Mouse (Mus musculus): ENCODE data around the gene Rpusd4. TPM values are rescaled to one million over a fixed set of nuclear protein-coding genes. Genes with fewer than 3 reads are reported as not detected.

Gene Rpusd4
- polyA plus RNA-seq, 1 experiment: 21.4 TPM

GRCm38 (mm10) chr9:35282006-35282850 lies 14.6 kb downstream of the Rpusd4 start:
- no peak overlapping the region for H3K4me3 ChIP-seq (ENCODE audit: low read depth, low read length)
- H3K9ac ChIP-seq (ENCODE audit: low read depth, poor library complexity, severe bottlenecking): no peak overlapping the region
- no peak overlapping the region for H3K27ac ChIP-seq (ENCODE audit: insufficient read depth, low read length)
- H3K9me3 ChIP-seq (replicated peaks; ENCODE audit: control insufficient read depth, insufficient read depth, low read length, poor library complexity, severe bottlenecking): no peaks in the 10 kb centered on the region
- H3K36me3 ChIP-seq (ENCODE audit: control insufficient read depth, insufficient read depth, low read length, poor library complexity, severe bottlenecking): no peaks in the 10 kb centered on the region
- no peaks in the 10 kb centered on the region for H3K27me3 ChIP-seq (ENCODE audit: control insufficient read depth, insufficient read depth, low read length, poor library complexity, severe bottlenecking)
- TF ChIP-seq CTCF (IDR thresholded peaks at IDR 0.05; ENCODE audit: low read depth, low read length): peak; percentile 19
- no peak for TF ChIP-seq POLR2A (IDR thresholded peaks at IDR 0.05; ENCODE audit: insufficient read depth, low read length)
- TF ChIP-seq EP300 (IDR thresholded peaks at IDR 0.05; ENCODE audit: insufficient read depth, low read depth, low read length): no peak
- H3K4me1 ChIP-seq (ENCODE audit: control insufficient read depth, insufficient read depth, low read length): no peaks in the 10 kb centered on the region

GRCm38 (mm10) chr9:35282851-35283200 lies 15.2 kb downstream of the Rpusd4 start:
- H3K4me3 ChIP-seq (ENCODE audit: low read depth, low read length): no peak overlapping the region
- no peak overlapping the region for H3K27ac ChIP-seq (ENCODE audit: insufficient read depth, low read length)
- TF ChIP-seq CTCF (IDR thresholded peaks at IDR 0.05; ENCODE audit: low read depth, low read length): no peak
- no peak for TF ChIP-seq POLR2A (IDR thresholded peaks at IDR 0.05; ENCODE audit: insufficient read depth, low read length)
- no peak for TF ChIP-seq EP300 (IDR thresholded peaks at IDR 0.05; ENCODE audit: insufficient read depth, low read depth, low read length)
- H3K36me3 ChIP-seq (ENCODE audit: control insufficient read depth, insufficient read depth, low read length, poor library complexity, severe bottlenecking): no peaks in the 10 kb centered on the region
- no peaks in the 10 kb centered on the region for H3K9me3 ChIP-seq (replicated peaks; ENCODE audit: control insufficient read depth, insufficient read depth, low read length, poor library complexity, severe bottlenecking)
- H3K27me3 ChIP-seq (ENCODE audit: control insufficient read depth, insufficient read depth, low read length, poor library complexity, severe bottlenecking): no peaks in the 10 kb centered on the region
- H3K9ac ChIP-seq (ENCODE audit: low read depth, poor library complexity, severe bottlenecking): no peak overlapping the region
- H3K4me1 ChIP-seq (ENCODE audit: control insufficient read depth, insufficient read depth, low read length): no peaks in the 10 kb centered on the region

- H3K4me1 ChIP-seq (ENCODE audit: control insufficient read depth, insufficient read depth, low read length): no peaks in the 10 kb centered on the region
- H3K27ac ChIP-seq (ENCODE audit: insufficient read depth, low read length): no peak overlapping the region
These were observed 15.9 kb downstream of the Rpusd4 start for GRCm38 (mm10) chr9:35283415-35284069.

GRCm38 (mm10) chr9:35284351-35284750 lies 16.7 kb downstream of the Rpusd4 start:
- TF ChIP-seq CTCF (IDR thresholded peaks at IDR 0.05; ENCODE audit: low read depth, low read length) (no peak), EP300 (IDR thresholded peaks at IDR 0.05; ENCODE audit: insufficient read depth, low read depth, low read length) (no peak), POLR2A (IDR thresholded peaks at IDR 0.05; ENCODE audit: insufficient read depth, low read length) (no peak)
- Histone ChIP-seq H3K4me3 (ENCODE audit: low read depth, low read length) (no peak overlapping the region), H3K9me3 (replicated peaks; ENCODE audit: control insufficient read depth, insufficient read depth, low read length, poor library complexity, severe bottlenecking) (no peaks in the 10 kb centered on the region), H3K27me3 (ENCODE audit: control insufficient read depth, insufficient read depth, low read length, poor library complexity, severe bottlenecking) (no peaks in the 10 kb centered on the region), H3K4me1 (ENCODE audit: control insufficient read depth, insufficient read depth, low read length) (no peaks in the 10 kb centered on the region), H3K9ac (ENCODE audit: low read depth, poor library complexity, severe bottlenecking) (no peak overlapping the region), H3K27ac (ENCODE audit: insufficient read depth, low read length) (no peak overlapping the region), H3K36me3 (ENCODE audit: control insufficient read depth, insufficient read depth, low read length, poor library complexity, severe bottlenecking) (no peaks in the 10 kb centered on the region)

More at GRCm38 (mm10) chr9:35283415-35284069, 15.9 kb downstream of the Rpusd4 start:
- no peak overlapping the region for H3K4me3 ChIP-seq (ENCODE audit: low read depth, low read length)
- no peaks in the 10 kb centered on the region for H3K36me3 ChIP-seq (ENCODE audit: control insufficient read depth, insufficient read depth, low read length, poor library complexity, severe bottlenecking)
- H3K9me3 ChIP-seq (replicated peaks; ENCODE audit: control insufficient read depth, insufficient read depth, low read length, poor library complexity, severe bottlenecking): no peaks in the 10 kb centered on the region
- no peaks in the 10 kb centered on the region for H3K27me3 ChIP-seq (ENCODE audit: control insufficient read depth, insufficient read depth, low read length, poor library complexity, severe bottlenecking)
- no peak overlapping the region for H3K9ac ChIP-seq (ENCODE audit: low read depth, poor library complexity, severe bottlenecking)
- TF ChIP-seq EP300 (IDR thresholded peaks at IDR 0.05; ENCODE audit: insufficient read depth, low read depth, low read length) (no peak), CTCF (IDR thresholded peaks at IDR 0.05; ENCODE audit: low read depth, low read length) (no peak), POLR2A (IDR thresholded peaks at IDR 0.05; ENCODE audit: insufficient read depth, low read length) (no peak)

GRCm38 (mm10) chr9:35286351-35286750 lies 18.7 kb downstream of the Rpusd4 start:
- no peaks in the 10 kb centered on the region for H3K9me3 ChIP-seq (replicated peaks; ENCODE audit: control insufficient read depth, insufficient read depth, low read length, poor library complexity, severe bottlenecking)
- no peaks in the 10 kb centered on the region for H3K27me3 ChIP-seq (ENCODE audit: control insufficient read depth, insufficient read depth, low read length, poor library complexity, severe bottlenecking)

GRCm38 (mm10) chr9:35289992-35290391 lies 22.3 kb downstream of the Rpusd4 start:
- H3K27ac ChIP-seq (ENCODE audit: insufficient read depth, low read length): no peak overlapping the region
- H3K36me3 ChIP-seq (ENCODE audit: control insufficient read depth, insufficient read depth, low read length, poor library complexity, severe bottlenecking): no peaks in the 10 kb centered on the region
- no peaks in the 10 kb centered on the region for H3K27me3 ChIP-seq (ENCODE audit: control insufficient read depth, insufficient read depth, low read length, poor library complexity, severe bottlenecking)
- no peak overlapping the region for H3K4me3 ChIP-seq (ENCODE audit: low read depth, low read length)
- no peaks in the 10 kb centered on the region for H3K9me3 ChIP-seq (replicated peaks; ENCODE audit: control insufficient read depth, insufficient read depth, low read length, poor library complexity, severe bottlenecking)
- H3K9ac ChIP-seq (ENCODE audit: low read depth, poor library complexity, severe bottlenecking): no peak overlapping the region
- H3K4me1 ChIP-seq (ENCODE audit: control insufficient read depth, insufficient read depth, low read length): no peaks in the 10 kb centered on the region
- TF ChIP-seq CTCF (IDR thresholded peaks at IDR 0.05; ENCODE audit: low read depth, low read length) (no peak), POLR2A (IDR thresholded peaks at IDR 0.05; ENCODE audit: insufficient read depth, low read length) (no peak), EP300 (IDR thresholded peaks at IDR 0.05; ENCODE audit: insufficient read depth, low read depth, low read length) (no peak)

More at GRCm38 (mm10) chr9:35286351-35286750, 18.7 kb downstream of the Rpusd4 start:
- Histone ChIP-seq H3K4me3 (ENCODE audit: low read depth, low read length) (no peak overlapping the region), H3K4me1 (ENCODE audit: control insufficient read depth, insufficient read depth, low read length) (no peaks in the 10 kb centered on the region), H3K36me3 (ENCODE audit: control insufficient read depth, insufficient read depth, low read length, poor library complexity, severe bottlenecking) (no peaks in the 10 kb centered on the region), H3K27ac (ENCODE audit: insufficient read depth, low read length) (no peak overlapping the region), H3K9ac (ENCODE audit: low read depth, poor library complexity, severe bottlenecking) (no peak overlapping the region)
- TF ChIP-seq CTCF (IDR thresholded peaks at IDR 0.05; ENCODE audit: low read depth, low read length) (no peak), EP300 (IDR thresholded peaks at IDR 0.05; ENCODE audit: insufficient read depth, low read depth, low read length) (no peak), POLR2A (IDR thresholded peaks at IDR 0.05; ENCODE audit: insufficient read depth, low read length) (no peak)
